Mouse (Mus musculus) midbrain, embryonic 12.5 days (tissue): Measurements from ENCODE around the gene Nemp1. TPM values are rescaled to one million over a fixed set of nuclear protein-coding genes. Genes with fewer than 3 reads are reported as not detected.
"Not testable (repeated sequence)": the region's sequence is repeated elsewhere in the genome, so short reads cannot be mapped to it uniquely, and the experiment has no call there.

Experiments
- ATAC-seq: fragments of 200-750 bp; cut with Nextera tagmentation; 2 replicates; pipeline ENCODE4 v1.8.0; 2017; ENCODE audit warnings: low read depth, moderate TSS enrichment, moderate library complexity; ENCODE audit not compliant: low FRiP score
- H3K27ac ChIP-seq: fragments of 300-500 bp; sonication (generic); replicated peaks from 2 replicates; pipeline ENCODE4 v1.5.1; 2016; ENCODE audit warnings: mild to moderate bottlenecking
- H3K27me3 ChIP-seq: fragments of 300-500 bp; sonication (generic); 2 replicates; pipeline ENCODE4 v1.6.1; 2016; ENCODE audit warnings: mild to moderate bottlenecking
- H3K36me3 ChIP-seq: fragments of 300-500 bp; sonication (generic); 2 replicates; pipeline ENCODE4 v1.6.1; 2016
- H3K4me1 ChIP-seq: fragments of 300-500 bp; sonication (generic); 2 replicates; pipeline ENCODE4 v1.6.1; 2016
- H3K4me2 ChIP-seq: fragments of 300-500 bp; sonication (generic); replicated peaks from 2 replicates; pipeline ENCODE4 v1.6.1; 2016; ENCODE audit warnings: mild to moderate bottlenecking, moderate library complexity
- H3K4me3 ChIP-seq: fragments of 300-500 bp; sonication (generic); 2 replicates; pipeline ENCODE4 v1.5.1; 2016; ENCODE audit warnings: mild to moderate bottlenecking
- H3K9ac ChIP-seq: fragments of 300-500 bp; sonication (generic); replicated peaks from 2 replicates; pipeline ENCODE4 v1.6.1; 2016; ENCODE audit warnings: mild to moderate bottlenecking, moderate library complexity
- H3K9me3 ChIP-seq: fragments of 300-500 bp; sonication (generic); 2 replicates; pipeline ENCODE4 v1.6.1; 2016; ENCODE audit warnings: mild to moderate bottlenecking
- WGBS: fragments of 180-500 bp; shearing (Covaris S2); methylation state at CpG from one replicate; pipeline ENCODE4 v1.1.7; 2016; 5-methylcytosine and 5-hydroxymethylcytosine counted together
- polyA plus RNA-seq: library from polyadenylated mRNA; unstranded; fragments of >200 nt; fragmentation: Nextera tagmentation; extraction: Ambion mirVana; gene quantifications from 2 replicates; pipeline ENCODE4 v1.2.1, GENCODE M21; 2016

Gene Nemp1
- polyA plus RNA-seq, 1 experiment from 2014 or later = 10.3 TPM

DNA sequence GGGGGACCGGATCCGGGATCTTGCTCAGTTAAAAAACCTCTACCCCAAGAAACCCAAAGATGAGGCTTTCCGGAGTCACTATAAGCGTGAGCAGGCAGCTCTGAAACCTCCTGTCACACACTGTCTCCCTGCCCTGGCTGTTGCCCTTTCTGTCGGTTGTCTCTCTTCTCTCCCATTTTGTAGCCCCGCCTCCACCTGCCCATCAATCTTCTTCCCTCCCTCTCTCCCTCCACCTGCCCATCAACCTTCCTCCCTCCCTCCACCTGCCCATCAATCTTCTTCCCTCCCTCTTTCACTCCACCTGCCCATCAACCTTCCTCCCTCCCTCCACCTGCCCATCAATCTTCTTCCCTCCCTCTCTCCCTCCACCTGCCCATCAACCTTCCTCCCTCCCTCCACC, 9.1 kb upstream of the Nemp1 start:
- not testable (repeated sequence) for H3K36me3 ChIP-seq, H3K27ac ChIP-seq, H3K4me2 ChIP-seq, ATAC-seq, H3K9ac ChIP-seq, H3K9me3 ChIP-seq, H3K4me3 ChIP-seq
- peaks cover 12% of the 10 kb centered on the region for H3K4me1 ChIP-seq
- H3K27me3 ChIP-seq = peaks cover 45% of the 10 kb centered on the region
- 53% methylated on average over 6 of the region's 6 CpGs for WGBS

DNA sequence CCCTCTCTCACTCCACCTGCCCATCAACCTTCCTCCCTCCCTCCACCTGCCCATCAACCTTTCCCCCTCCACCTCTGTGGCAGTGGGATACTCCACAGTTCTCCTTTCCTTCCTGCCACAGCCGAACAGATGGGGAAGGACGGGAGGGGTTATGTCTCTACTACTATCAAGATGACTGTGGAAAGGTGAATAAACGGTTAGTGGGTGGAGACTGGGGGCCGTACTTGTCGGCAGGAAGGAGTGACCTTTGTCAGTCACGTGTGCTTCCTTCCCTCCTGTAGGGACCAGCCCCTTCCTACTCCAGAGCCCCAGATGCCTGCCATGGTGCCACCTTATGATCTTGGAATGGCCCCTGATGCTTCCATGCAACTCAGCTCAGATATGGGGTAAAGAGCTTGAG, 8.6 kb upstream of the Nemp1 start:
- H3K9me3 ChIP-seq = no peaks in the 10 kb centered on the region
- peaks cover 16% of the 10 kb centered on the region for H3K4me1 ChIP-seq
- H3K4me2 ChIP-seq = no peak overlapping the region
- ATAC-seq = no peak
- no peaks in the 10 kb centered on the region for H3K36me3 ChIP-seq
- no peak overlapping the region for H3K27ac ChIP-seq
- no peak overlapping the region for H3K9ac ChIP-seq
- 19% methylated on average over 6 of the region's 6 CpGs for WGBS
- H3K27me3 ChIP-seq = peaks cover 50% of the 10 kb centered on the region
- H3K4me3 ChIP-seq = no peak overlapping the region

GRCm38 (mm10) chr10:127659551-127659950, 7.2 kb upstream of the Nemp1 start:
- 50% methylated on average over 1 of the region's 1 CpGs for WGBS
- Histone ChIP-seq H3K4me1 (peaks cover 26% of the 10 kb centered on the region), H3K36me3 (no peaks in the 10 kb centered on the region), H3K27ac (no peak overlapping the region), H3K9me3 (no peaks in the 10 kb centered on the region), H3K4me2 (no peak overlapping the region), H3K9ac (no peak overlapping the region), H3K27me3 (peaks cover 64% of the 10 kb centered on the region), H3K4me3 (no peak overlapping the region)
- ATAC-seq = no peak

GRCm38 (mm10) chr10:127661291-127661914, 5.3 kb upstream of the Nemp1 start:
- H3K9ac ChIP-seq = no peak overlapping the region; the same call in 1 of the 2 replicates
- H3K9me3 ChIP-seq = no peaks in the 10 kb centered on the region
- peak overlapping the region; percentile 12; the same call in 1 of the 2 replicates for H3K4me3 ChIP-seq
- peaks cover 40% of the 10 kb centered on the region for H3K4me1 ChIP-seq
- no peaks in the 10 kb centered on the region for H3K36me3 ChIP-seq
- H3K27me3 ChIP-seq = peaks cover 83% of the 10 kb centered on the region
- H3K27ac ChIP-seq = no peak overlapping the region
- peak overlapping the region; percentile 31; the same call in 1 of the 2 replicates for H3K4me2 ChIP-seq
- WGBS = 9% methylated on average over 14 of the region's 14 CpGs
- ATAC-seq = no peak

GRCm38 (mm10) chr10:127661915-127662663, 4.6 kb upstream of the Nemp1 start:
- 6% methylated on average over 16 of the region's 16 CpGs for WGBS
- Histone ChIP-seq H3K4me3 (peak overlapping the region; percentile 14), H3K36me3 (no peaks in the 10 kb centered on the region), H3K27ac (no peak overlapping the region), H3K4me2 (peak overlapping the region; percentile 31), H3K9ac (no peak overlapping the region; the same call in 1 of the 2 replicates), H3K9me3 (no peaks in the 10 kb centered on the region), H3K27me3 (peaks cover 90% of the 10 kb centered on the region), H3K4me1 (peaks cover 43% of the 10 kb centered on the region)
- ATAC-seq = 0 out of 2 replicates have a peak, but pooled peaks have one; percentile 1

GRCm38 (mm10) chr10:127662666-127663253, 3.9 kb upstream of the Nemp1 start:
- no peak overlapping the region for H3K27ac ChIP-seq
- H3K27me3 ChIP-seq = peaks cover 96% of the 10 kb centered on the region
- no peak overlapping the region for H3K9ac ChIP-seq
- peak overlapping the region; percentile 31 for H3K4me2 ChIP-seq
- ATAC-seq = peak; percentile 7; the same call in 1 of the 2 replicates
- no peaks in the 10 kb centered on the region for H3K9me3 ChIP-seq
- 12% methylated on average over 19 of the region's 19 CpGs for WGBS
- no peaks in the 10 kb centered on the region for H3K36me3 ChIP-seq
- peaks cover 49% of the 10 kb centered on the region for H3K4me1 ChIP-seq
- H3K4me3 ChIP-seq = peak overlapping the region; percentile 14; the same call in 1 of the 2 replicates

- peaks cover 57% of the 10 kb centered on the region for H3K4me1 ChIP-seq
Observed at GRCm38 (mm10) chr10:127663590-127663989, 3.1 kb upstream of the Nemp1 start.

DNA sequence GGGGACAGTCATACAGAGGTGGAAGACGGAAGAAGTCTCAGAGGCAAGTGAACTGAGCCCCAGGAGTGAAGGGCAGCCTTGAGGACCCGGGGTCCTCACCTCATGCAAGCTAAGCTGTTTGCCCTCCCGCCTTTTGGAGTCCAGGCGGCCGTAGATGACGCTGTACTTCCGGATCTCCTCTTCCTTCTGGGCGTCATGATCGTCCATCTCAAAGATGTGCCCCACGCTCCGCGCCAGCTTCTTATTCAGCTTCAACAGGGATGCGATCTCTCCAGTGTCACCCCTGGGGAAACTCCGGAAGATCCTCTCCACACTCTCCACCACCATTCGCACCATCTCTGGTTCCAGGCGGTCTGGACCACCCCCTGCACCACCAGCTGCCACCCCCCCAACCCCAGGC, 2.5 kb upstream of the Nemp1 start:
- no peak for ATAC-seq

More at GRCm38 (mm10) chr10:127663590-127663989, 3.1 kb upstream of the Nemp1 start:
- H3K4me2 ChIP-seq = no peak overlapping the region
- 17% methylated on average over 5 of the region's 5 CpGs for WGBS
- peaks cover 95% of the 10 kb centered on the region for H3K27me3 ChIP-seq
- H3K27ac ChIP-seq = no peak overlapping the region
- H3K4me3 ChIP-seq = no peak overlapping the region
- H3K9me3 ChIP-seq = no peaks in the 10 kb centered on the region
- H3K36me3 ChIP-seq = no peaks in the 10 kb centered on the region
- no peak overlapping the region for H3K9ac ChIP-seq
- no peak for ATAC-seq

GRCm38 (mm10) chr10:127664891-127665290, 1.8 kb upstream of the Nemp1 start:
- WGBS = 11% methylated on average over 13 of the region's 13 CpGs
- Histone ChIP-seq H3K27me3 (peaks cover 98% of the 10 kb centered on the region), H3K4me3 (0 out of 2 replicates have a peak overlapping the region, but pooled peaks have one; percentile 3), H3K4me1 (peaks cover 62% of the 10 kb centered on the region), H3K9me3 (no peaks in the 10 kb centered on the region), H3K27ac (no peak overlapping the region), H3K4me2 (no peak overlapping the region), H3K9ac (no peak overlapping the region), H3K36me3 (no peaks in the 10 kb centered on the region)
- no peak for ATAC-seq

More for the DNA sequence above, 2.5 kb upstream of the Nemp1 start:
- Histone ChIP-seq H3K9me3 (no peaks in the 10 kb centered on the region), H3K4me2 (no peak overlapping the region), H3K36me3 (no peaks in the 10 kb centered on the region), H3K27me3 (peaks cover 98% of the 10 kb centered on the region), H3K27ac (no peak overlapping the region), H3K4me3 (0 out of 2 replicates have a peak overlapping the region, but pooled peaks have one; percentile 9), H3K4me1 (peaks cover 61% of the 10 kb centered on the region), H3K9ac (no peak overlapping the region)
- WGBS = 11% methylated on average over 16 of the region's 16 CpGs

GRCm38 (mm10) chr10:127665366-127666181, 1.1 kb upstream of the Nemp1 start:
- WGBS = 2% methylated on average over 14 of the region's 14 CpGs
- peak overlapping the region; percentile 77 for H3K4me2 ChIP-seq
- H3K27ac ChIP-seq = no peak overlapping the region
- H3K4me1 ChIP-seq = peaks cover 62% of the 10 kb centered on the region
- peak overlapping the region; percentile 65 for H3K9ac ChIP-seq
- peaks cover 97% of the 10 kb centered on the region for H3K27me3 ChIP-seq
- peak overlapping the region; percentile 52 for H3K4me3 ChIP-seq
- H3K36me3 ChIP-seq = no peaks in the 10 kb centered on the region
- ATAC-seq = 0 out of 2 replicates have a peak, but pooled peaks have one; percentile 4
- no peaks in the 10 kb centered on the region for H3K9me3 ChIP-seq
